Mouse (Mus musculus): ENCODE data around the gene Shmt2. TPM values are rescaled to one million over a fixed set of nuclear protein-coding genes. Genes with fewer than 3 reads are reported as not detected.
A peak's percentile ranks its signal among the peaks of the same experiment; 100 is the strongest.

Gene Shmt2
- polyA plus RNA-seq, 1 experiment = not detected

DNA sequence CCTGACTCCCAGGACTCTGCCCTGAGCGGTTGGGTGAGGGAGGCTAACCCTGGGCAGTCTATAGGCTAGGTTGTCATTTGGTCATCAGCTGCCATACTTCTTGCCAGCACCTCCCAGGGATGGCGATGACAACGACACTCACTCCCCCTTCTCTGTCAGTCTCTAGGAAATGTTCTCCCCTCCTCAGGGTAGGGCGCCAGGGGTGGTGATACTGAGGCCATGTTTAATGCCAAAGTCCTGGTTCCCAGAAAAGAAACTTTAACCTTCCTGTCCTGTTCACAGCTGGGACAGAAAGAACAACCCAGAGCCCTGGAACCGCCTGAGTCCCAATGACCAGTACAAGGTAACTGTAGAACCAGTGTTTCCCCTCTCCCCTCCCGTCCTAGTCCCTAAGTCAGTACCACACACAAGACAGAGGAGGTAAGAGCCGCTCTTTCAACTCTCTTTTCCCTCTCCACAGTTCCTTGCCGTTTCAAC, 6.2 kb downstream of the Shmt2 start:
- no peak overlapping the region for H3K4me3 ChIP-seq (ENCODE audit: insufficient read depth, low read depth, low read length)
- no peak overlapping the region for H3K27ac ChIP-seq (ENCODE audit: insufficient read depth, low read depth, low read length)
- H3K4me1 ChIP-seq (ENCODE audit: control insufficient read depth, insufficient read depth, low read length) = peaks cover 40% of the 10 kb centered on the region
- WGBS = 61% methylated on average over 8 of the region's 8 CpGs
- TF ChIP-seq CTCF (IDR thresholded peaks at IDR 0.05; ENCODE audit: insufficient read depth, low read depth, low read length) (no peak), POLR2A (IDR thresholded peaks at IDR 0.05; ENCODE audit: insufficient read depth, low read depth, low read length) (no peak)

- H3K4me3 ChIP-seq (ENCODE audit: insufficient read depth, low read depth, low read length) = no peak overlapping the region
- 62% methylated on average over 9 of the region's 9 CpGs for WGBS
- TF ChIP-seq POLR2A (IDR thresholded peaks at IDR 0.05; ENCODE audit: insufficient read depth, low read depth, low read length) = no peak
- TF ChIP-seq CTCF (IDR thresholded peaks at IDR 0.05; ENCODE audit: insufficient read depth, low read depth, low read length) = no peak
- peaks cover 42% of the 10 kb centered on the region for H3K4me1 ChIP-seq (ENCODE audit: control insufficient read depth, insufficient read depth, low read length)
- H3K27ac ChIP-seq (ENCODE audit: insufficient read depth, low read depth, low read length) = no peak overlapping the region
Observed at GRCm38 (mm10) chr10:127515271-127515982, 6.8 kb downstream of the Shmt2 start.

GRCm38 (mm10) chr10:127514764-127515163, 7.5 kb downstream of the Shmt2 start, which contains the start of gene Ndufa4l2:
Gene Ndufa4l2 (plus strand): TSS chr10:127514967.
- H3K27ac ChIP-seq (ENCODE audit: insufficient read depth, low read depth, low read length) = no peak within 1 kb of the TSS
- H3K4me1 ChIP-seq (ENCODE audit: control insufficient read depth, insufficient read depth, low read length) = peaks cover 49% of the 10 kb centered on the region
- TF ChIP-seq CTCF (IDR thresholded peaks at IDR 0.05; ENCODE audit: insufficient read depth, low read depth, low read length) (no peak), POLR2A (IDR thresholded peaks at IDR 0.05; ENCODE audit: insufficient read depth, low read depth, low read length) (no peak)
- no peak within 1 kb of the TSS for H3K4me3 ChIP-seq (ENCODE audit: insufficient read depth, low read depth, low read length)
- WGBS = 49% methylated on average over 6 of the region's 6 CpGs

GRCm38 (mm10) chr10:127514111-127514698, 8.0 kb downstream of the Shmt2 start:
- WGBS = 41% methylated on average over 13 of the region's 13 CpGs
- H3K4me1 ChIP-seq (ENCODE audit: control insufficient read depth, insufficient read depth, low read length) = peaks cover 55% of the 10 kb centered on the region
- no peak for TF ChIP-seq POLR2A (IDR thresholded peaks at IDR 0.05; ENCODE audit: insufficient read depth, low read depth, low read length)
- TF ChIP-seq CTCF (IDR thresholded peaks at IDR 0.05; ENCODE audit: insufficient read depth, low read depth, low read length) = no peak
- H3K4me3 ChIP-seq (ENCODE audit: insufficient read depth, low read depth, low read length) = no peak overlapping the region
- H3K27ac ChIP-seq (ENCODE audit: insufficient read depth, low read depth, low read length) = no peak overlapping the region

- WGBS = 2% methylated on average over 16 of the region's 16 CpGs
- H3K4me1 ChIP-seq (ENCODE audit: control insufficient read depth, insufficient read depth, low read length) = peaks cover 59% of the 10 kb centered on the region
- TF ChIP-seq CTCF (IDR thresholded peaks at IDR 0.05; ENCODE audit: insufficient read depth, low read depth, low read length) = no peak
- TF ChIP-seq POLR2A (IDR thresholded peaks at IDR 0.05; ENCODE audit: insufficient read depth, low read depth, low read length) = no peak
- H3K4me3 ChIP-seq (ENCODE audit: insufficient read depth, low read depth, low read length) = no peak overlapping the region
- 0 out of 2 replicates have a peak overlapping the region, but pooled peaks have one; percentile 34 for H3K27ac ChIP-seq (ENCODE audit: insufficient read depth, low read depth, low read length)
Observed at GRCm38 (mm10) chr10:127513501-127514091, 8.6 kb downstream of the Shmt2 start.

GRCm38 (mm10) chr10:127512813-127513212, 9.4 kb downstream of the Shmt2 start:
- H3K4me3 ChIP-seq (ENCODE audit: insufficient read depth, low read depth, low read length) = peak overlapping the region; percentile 19
- under 1% methylated on average over 27 of the region's 27 CpGs for WGBS
- peak overlapping the region; percentile 96; the same call in 1 of the 2 replicates for H3K27ac ChIP-seq (ENCODE audit: insufficient read depth, low read depth, low read length)
- TF ChIP-seq CTCF (IDR thresholded peaks at IDR 0.05; ENCODE audit: insufficient read depth, low read depth, low read length) (peak; percentile 100), POLR2A (IDR thresholded peaks at IDR 0.05; ENCODE audit: insufficient read depth, low read depth, low read length) (0 out of 2 replicates have a peak, but pooled peaks have one; percentile 20)
- peaks cover 67% of the 10 kb centered on the region for H3K4me1 ChIP-seq (ENCODE audit: control insufficient read depth, insufficient read depth, low read length)

- Histone ChIP-seq H3K4me3 (ENCODE audit: insufficient read depth, low read depth, low read length) (peak overlapping the region; percentile 53), H3K27ac (ENCODE audit: insufficient read depth, low read depth, low read length) (peak overlapping the region; percentile 96), H3K4me1 (ENCODE audit: control insufficient read depth, insufficient read depth, low read length) (peaks cover 72% of the 10 kb centered on the region)
- WGBS = 4% methylated on average over 7 of the region's 7 CpGs
- no peak for TF ChIP-seq CTCF (IDR thresholded peaks at IDR 0.05; ENCODE audit: insufficient read depth, low read depth, low read length)
- TF ChIP-seq POLR2A (IDR thresholded peaks at IDR 0.05; ENCODE audit: insufficient read depth, low read depth, low read length) = no peak
Observed at GRCm38 (mm10) chr10:127512307-127512666, 10.0 kb downstream of the Shmt2 start.

DNA sequence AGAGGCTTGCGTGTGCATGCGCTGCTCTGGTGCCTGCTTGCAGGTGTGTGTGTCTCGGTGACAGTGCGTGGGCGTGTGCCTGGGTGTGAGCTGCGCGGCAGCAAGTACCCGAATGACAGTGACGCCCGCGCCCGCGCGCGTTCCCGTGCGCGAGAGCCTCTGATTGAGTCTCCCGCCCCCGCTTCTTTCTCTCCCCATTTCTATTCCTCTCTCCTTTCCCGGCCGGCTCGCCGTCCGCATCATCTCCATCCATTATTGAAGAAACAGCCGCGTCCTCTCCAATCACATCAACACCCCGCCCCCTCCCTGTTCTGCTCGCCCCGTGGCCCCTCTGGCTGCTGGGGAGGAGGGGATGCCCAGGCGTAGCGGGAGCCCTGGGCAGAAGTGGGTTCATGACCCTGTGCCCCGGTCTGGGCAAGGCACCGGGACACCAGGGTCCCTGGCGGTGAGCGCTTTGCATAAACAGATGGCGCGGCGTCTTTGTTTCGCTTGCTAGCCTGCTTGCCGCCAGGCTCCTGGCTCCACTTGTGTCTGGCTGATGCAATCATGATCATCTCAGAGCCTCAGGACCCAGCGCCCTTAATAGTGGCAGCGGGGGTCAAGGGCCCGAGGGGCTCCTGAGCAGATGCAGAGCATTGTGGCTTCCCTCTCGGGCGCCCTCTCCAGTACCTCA, 10.5 kb downstream of the Shmt2 start:
- WGBS = 1% methylated on average over 46 of the region's 46 CpGs
- Histone ChIP-seq H3K4me1 (ENCODE audit: control insufficient read depth, insufficient read depth, low read length) (peaks cover 75% of the 10 kb centered on the region), H3K4me3 (ENCODE audit: insufficient read depth, low read depth, low read length) (peak overlapping the region; percentile 53), H3K27ac (ENCODE audit: insufficient read depth, low read depth, low read length) (peak overlapping the region; percentile 96)
- TF ChIP-seq POLR2A (IDR thresholded peaks at IDR 0.05; ENCODE audit: insufficient read depth, low read depth, low read length) (no peak), CTCF (IDR thresholded peaks at IDR 0.05; ENCODE audit: insufficient read depth, low read depth, low read length) (peak; percentile 40; the same call in 1 of the 2 replicates)
